Mouse (Mus musculus) forebrain, embryonic 13.5 days (tissue): Measurements from ENCODE around the gene Pdzk1. TPM values are rescaled to one million over a fixed set of nuclear protein-coding genes. Genes with fewer than 3 reads are reported as not detected.

Source experiments
- ATAC-seq: fragments of 200-750 bp; cut with Nextera tagmentation; 2 replicates; pipeline ENCODE4 v1.8.0; 2017
- H3K27ac ChIP-seq: fragments of 300-500 bp; sonication (generic); 2 replicates; pipeline ENCODE4 v1.5.1; 2015; ENCODE audit warnings: inconsistent platforms, mild to moderate bottlenecking, moderate library complexity
- H3K27me3 ChIP-seq: fragments of 300-500 bp; sonication (generic); 2 replicates; pipeline ENCODE4 v1.6.1; 2015; ENCODE audit warnings: mild to moderate bottlenecking, inconsistent platforms
- H3K36me3 ChIP-seq: fragments of 300-500 bp; sonication (generic); 2 replicates; pipeline ENCODE4 v1.6.1; 2015; ENCODE audit warnings: mild to moderate bottlenecking, inconsistent platforms; ENCODE audit not compliant: poor library complexity, severe bottlenecking
- H3K4me1 ChIP-seq: fragments of 300-500 bp; sonication (generic); 2 replicates; pipeline ENCODE4 v1.6.1; 2015; ENCODE audit warnings: inconsistent platforms
- H3K4me2 ChIP-seq: fragments of 300-500 bp; sonication (generic); 2 replicates; pipeline ENCODE4 v1.6.1; 2015; ENCODE audit warnings: inconsistent platforms, mild to moderate bottlenecking, moderate library complexity
- H3K4me3 ChIP-seq: fragments of 300-500 bp; sonication (generic); 2 replicates; pipeline ENCODE4 v1.5.1; 2015; ENCODE audit warnings: mild to moderate bottlenecking, inconsistent platforms
- H3K9ac ChIP-seq: fragments of 300-500 bp; sonication (generic); 2 replicates; pipeline ENCODE4 v1.6.1; 2015; ENCODE audit warnings: mild to moderate bottlenecking, inconsistent platforms
- H3K9me3 ChIP-seq: fragments of 300-500 bp; sonication (generic); replicated peaks from 2 replicates; pipeline ENCODE4 v1.6.1; 2016; ENCODE audit warnings: inconsistent platforms
- WGBS: fragments of 180-500 bp; shearing (Covaris S2); methylation state at CpG from one replicate; pipeline ENCODE4 v1.1.7; 2015; 5-methylcytosine and 5-hydroxymethylcytosine counted together
- polyA plus RNA-seq: library from polyadenylated mRNA; unstranded; fragments of >200 nt; fragmentation: Nextera tagmentation; extraction: Ambion mirVana; gene quantifications from 2 replicates; pipeline ENCODE4 v1.2.1, GENCODE M21; 2015

Gene Pdzk1
- polyA plus RNA-seq, 1 experiment from 2014 or later = not detected

DNA sequence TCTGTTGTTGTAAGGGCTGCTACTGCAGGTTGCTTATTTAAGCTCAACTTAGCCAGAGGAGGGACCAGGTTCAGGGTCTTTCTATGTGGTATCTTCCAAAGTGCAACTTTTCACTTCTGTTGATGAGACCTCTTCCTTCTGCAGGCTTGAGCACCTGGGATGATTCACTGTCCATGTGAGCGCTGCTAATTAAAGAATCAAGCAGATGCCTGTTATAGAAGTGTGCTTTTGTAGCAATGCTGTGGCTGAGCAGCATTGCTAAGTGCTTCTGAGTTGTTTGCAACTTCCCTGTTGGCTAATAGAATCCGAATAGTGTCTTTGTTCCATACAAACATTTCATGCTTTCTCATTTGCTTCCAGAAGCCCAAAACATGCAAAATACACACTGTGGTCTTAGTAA lies 41.2 kb downstream of the Pdzk1 start:
- WGBS = 93% methylated on average over 2 of the region's 2 CpGs
- Histone ChIP-seq H3K27ac (no peak overlapping the region), H3K36me3 (peaks cover 76% of the 10 kb centered on the region), H3K4me2 (no peak overlapping the region), H3K4me3 (no peak overlapping the region), H3K9ac (no peak overlapping the region), H3K9me3 (no peaks in the 10 kb centered on the region), H3K4me1 (no peaks in the 10 kb centered on the region), H3K27me3 (no peaks in the 10 kb centered on the region)
- no peak for ATAC-seq

GRCm38 (mm10) chr3:96871070-96871469 lies 42.0 kb downstream of the Pdzk1 start:
- Histone ChIP-seq H3K27me3 (no peaks in the 10 kb centered on the region), H3K27ac (no peak overlapping the region), H3K4me2 (no peak overlapping the region), H3K9ac (no peak overlapping the region), H3K4me3 (no peak overlapping the region), H3K4me1 (no peaks in the 10 kb centered on the region), H3K36me3 (peaks cover 81% of the 10 kb centered on the region), H3K9me3 (no peaks in the 10 kb centered on the region)
- 92% methylated on average over 8 of the region's 8 CpGs for WGBS
- no peak for ATAC-seq

DNA sequence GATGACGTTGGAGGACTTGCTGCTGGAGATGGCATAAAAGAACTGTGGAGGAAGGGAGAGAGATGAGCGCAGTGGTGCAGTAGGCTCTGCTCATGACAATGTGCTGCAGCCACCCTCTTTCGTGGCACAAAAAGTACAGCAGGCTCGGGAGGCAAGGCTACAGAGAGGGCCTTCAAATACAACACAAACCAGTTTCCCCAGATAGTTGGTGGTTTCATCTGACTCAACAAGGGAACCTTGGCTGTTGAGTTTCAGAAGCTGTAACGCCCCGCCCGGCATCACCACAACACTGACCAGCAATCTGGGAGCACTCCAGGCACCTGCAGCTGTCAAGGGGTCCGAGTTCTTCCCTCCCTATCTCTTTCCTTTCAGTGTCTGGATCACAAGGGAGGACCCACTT lies 43.4 kb downstream of the Pdzk1 start:
- Histone ChIP-seq H3K9me3 (no peaks in the 10 kb centered on the region), H3K36me3 (peaks cover 81% of the 10 kb centered on the region), H3K27me3 (no peaks in the 10 kb centered on the region), H3K4me2 (no peak overlapping the region), H3K4me3 (no peak overlapping the region), H3K27ac (no peak overlapping the region), H3K4me1 (no peaks in the 10 kb centered on the region), H3K9ac (no peak overlapping the region)
- no peak for ATAC-seq
- 93% methylated on average over 8 of the region's 8 CpGs for WGBS

DNA sequence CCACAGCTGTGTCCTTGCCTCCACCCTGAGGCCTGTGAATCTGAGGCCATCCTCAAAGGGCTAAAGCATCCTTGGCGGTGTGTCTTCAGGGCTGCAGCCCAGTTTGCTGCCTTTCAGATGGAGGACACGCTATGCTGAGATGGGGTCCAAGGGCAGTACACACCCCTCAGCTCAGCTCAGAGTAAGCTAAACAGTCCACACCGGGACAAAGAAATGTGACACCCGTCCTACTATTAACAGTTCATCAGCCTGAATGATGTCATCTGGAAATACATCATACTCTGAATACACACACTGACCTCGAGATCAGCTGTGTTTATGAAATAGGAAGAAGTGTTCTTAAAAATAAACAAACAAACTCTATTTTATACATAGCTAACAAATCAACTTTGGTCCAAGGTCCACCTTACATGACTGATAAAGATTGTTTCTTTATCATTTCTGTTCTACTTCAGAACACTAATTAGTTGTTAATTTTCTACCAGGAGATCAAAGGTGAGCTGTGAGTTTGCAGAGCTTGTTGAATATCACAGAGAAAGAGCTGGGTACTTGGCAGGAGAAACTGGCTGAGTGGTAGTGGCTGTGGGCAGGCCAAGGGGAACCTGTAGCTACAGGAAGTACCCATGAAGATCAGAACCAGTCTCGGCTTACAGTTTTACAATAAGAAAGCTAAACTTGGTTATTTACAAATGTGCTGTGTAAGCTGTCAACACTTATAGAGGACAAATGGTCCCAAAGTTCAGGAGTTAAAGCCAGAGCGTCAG lies 45.9 kb downstream of the Pdzk1 start:
- H3K36me3 ChIP-seq = peaks cover 76% of the 10 kb centered on the region
- no peak overlapping the region for H3K27ac ChIP-seq
- ATAC-seq = no peak
- H3K27me3 ChIP-seq = no peaks in the 10 kb centered on the region
- H3K9me3 ChIP-seq = no peaks in the 10 kb centered on the region
- H3K9ac ChIP-seq = no peak overlapping the region
- 93% methylated on average over 7 of the region's 7 CpGs for WGBS
- H3K4me2 ChIP-seq = no peak overlapping the region
- H3K4me1 ChIP-seq = no peaks in the 10 kb centered on the region
- H3K4me3 ChIP-seq = no peak overlapping the region

GRCm38 (mm10) chr3:96879536-96879935 lies 50.5 kb downstream of the Pdzk1 start:
- WGBS = 90% methylated on average over 9 of the region's 9 CpGs
- Histone ChIP-seq H3K9ac (no peak overlapping the region), H3K4me3 (no peak overlapping the region), H3K9me3 (no peaks in the 10 kb centered on the region), H3K4me1 (no peaks in the 10 kb centered on the region), H3K36me3 (peaks cover 73% of the 10 kb centered on the region), H3K4me2 (no peak overlapping the region), H3K27me3 (no peaks in the 10 kb centered on the region), H3K27ac (no peak overlapping the region)
- ATAC-seq = no peak

DNA sequence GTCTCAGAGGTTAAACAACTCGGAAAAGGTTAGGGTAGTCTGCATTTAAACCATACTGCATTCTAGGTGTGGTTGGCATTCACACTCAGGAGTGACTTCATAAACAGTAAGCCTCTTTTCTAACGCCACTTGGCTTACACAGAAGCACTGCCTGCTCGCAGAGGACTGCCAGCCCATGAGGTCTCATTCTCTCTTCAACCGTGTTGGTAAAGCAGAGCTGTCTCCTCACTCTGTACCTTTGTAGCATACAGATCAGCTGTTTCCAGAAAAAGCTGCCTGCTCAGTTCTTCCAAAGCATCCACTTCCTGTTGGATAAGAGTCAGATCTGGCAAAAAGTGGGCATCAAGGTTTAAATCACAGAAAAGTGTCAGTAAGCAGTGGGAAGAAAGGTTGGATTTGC lies 51.3 kb downstream of the Pdzk1 start:
- Histone ChIP-seq H3K9ac (no peak overlapping the region), H3K4me1 (no peaks in the 10 kb centered on the region), H3K4me3 (no peak overlapping the region), H3K27me3 (no peaks in the 10 kb centered on the region), H3K27ac (no peak overlapping the region), H3K4me2 (no peak overlapping the region), H3K36me3 (peaks cover 68% of the 10 kb centered on the region), H3K9me3 (no peaks in the 10 kb centered on the region)
- no peak for ATAC-seq
- WGBS = 87% methylated on average over 4 of the region's 4 CpGs

DNA sequence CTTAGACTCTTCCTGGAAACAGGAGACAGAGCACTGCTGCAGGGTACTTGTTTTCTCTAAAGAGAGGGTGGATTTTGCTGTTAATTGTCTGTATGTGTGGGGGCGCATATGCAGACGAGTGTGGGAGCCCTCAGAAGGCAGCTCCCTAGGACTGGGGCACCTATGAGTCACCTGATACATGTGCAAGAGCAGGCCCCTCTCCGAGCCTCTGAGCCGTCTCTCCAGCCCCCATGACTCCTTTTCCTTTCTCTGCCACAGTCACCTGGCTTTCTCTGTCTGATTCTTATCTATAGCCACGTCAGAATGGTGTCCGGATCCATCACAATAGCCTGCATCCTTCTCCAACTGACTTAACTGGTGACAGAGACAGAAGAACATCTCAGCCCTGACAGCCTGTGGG lies 52.5 kb downstream of the Pdzk1 start:
- H3K9me3 ChIP-seq = no peaks in the 10 kb centered on the region
- H3K9ac ChIP-seq = no peak overlapping the region
- no peak overlapping the region for H3K4me3 ChIP-seq
- no peak overlapping the region for H3K4me2 ChIP-seq
- no peak overlapping the region for H3K27ac ChIP-seq
- H3K27me3 ChIP-seq = no peaks in the 10 kb centered on the region
- WGBS = 85% methylated on average over 6 of the region's 6 CpGs
- no peaks in the 10 kb centered on the region for H3K4me1 ChIP-seq
- ATAC-seq = no peak
- H3K36me3 ChIP-seq = peaks cover 76% of the 10 kb centered on the region

DNA sequence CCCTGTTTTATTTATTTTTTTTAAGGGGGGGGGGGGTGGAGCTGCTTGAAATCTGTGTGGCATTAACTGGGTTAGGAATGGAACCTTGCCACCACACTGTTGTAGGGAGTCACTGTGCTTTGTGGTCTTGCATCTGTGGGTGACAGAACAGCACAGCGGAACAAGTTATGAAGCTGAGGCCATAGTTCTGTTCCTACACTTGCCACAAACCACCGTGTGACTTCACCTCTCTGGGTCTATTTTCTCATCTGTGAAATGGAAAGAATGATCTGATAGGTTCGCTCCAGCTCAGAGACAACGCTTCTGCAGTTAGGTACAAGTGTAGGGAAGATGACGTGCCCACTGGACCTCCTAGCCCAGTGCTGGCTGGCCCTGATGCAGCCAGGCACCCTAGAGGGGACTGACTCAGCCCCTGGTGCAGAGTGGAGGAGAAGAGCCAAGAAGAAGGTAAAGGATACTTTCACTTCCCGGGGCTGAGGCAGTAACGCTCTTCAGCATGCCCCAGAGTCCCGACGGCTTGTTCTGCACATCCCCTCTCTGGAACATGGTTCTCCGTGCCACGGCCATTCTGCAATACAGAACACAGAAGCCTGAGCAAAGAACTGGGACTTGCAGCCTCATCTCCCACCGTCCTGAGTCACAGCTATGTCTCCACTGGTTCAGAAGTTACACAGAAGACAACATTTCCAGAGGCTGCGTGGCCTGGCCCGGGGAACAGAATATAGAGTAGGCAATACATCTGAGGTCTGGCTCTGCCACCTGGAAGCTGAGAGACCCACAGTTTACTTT lies 53.2 kb downstream of the Pdzk1 start:
- Histone ChIP-seq H3K4me1 (no peaks in the 10 kb centered on the region), H3K27me3 (no peaks in the 10 kb centered on the region), H3K36me3 (peaks cover 83% of the 10 kb centered on the region), H3K9me3 (no peaks in the 10 kb centered on the region), H3K4me2 (no peak overlapping the region), H3K27ac (no peak overlapping the region), H3K9ac (no peak overlapping the region), H3K4me3 (no peak overlapping the region)
- ATAC-seq = no peak
- WGBS = 93% methylated on average over 14 of the region's 14 CpGs

GRCm38 (mm10) chr3:96883690-96884089 lies 54.6 kb downstream of the Pdzk1 start:
- H3K4me1 ChIP-seq = no peaks in the 10 kb centered on the region
- 94% methylated on average over 7 of the region's 7 CpGs for WGBS
- no peaks in the 10 kb centered on the region for H3K9me3 ChIP-seq
- H3K27me3 ChIP-seq = no peaks in the 10 kb centered on the region
- peaks cover 83% of the 10 kb centered on the region for H3K36me3 ChIP-seq
- H3K9ac ChIP-seq = no peak overlapping the region
- no peak overlapping the region for H3K27ac ChIP-seq
- no peak overlapping the region for H3K4me3 ChIP-seq
- no peak for ATAC-seq
- no peak overlapping the region for H3K4me2 ChIP-seq

GRCm38 (mm10) chr3:96902336-96902999 lies 73.4 kb downstream of the Pdzk1 start:
- H3K4me3 ChIP-seq = no peak overlapping the region
- no peak overlapping the region for H3K4me2 ChIP-seq
- WGBS = 96% methylated on average over 4 of the region's 4 CpGs
- peaks cover 14% of the 10 kb centered on the region for H3K27me3 ChIP-seq
- H3K9me3 ChIP-seq = no peaks in the 10 kb centered on the region
- no peak overlapping the region for H3K9ac ChIP-seq
- peaks cover 13% of the 10 kb centered on the region for H3K4me1 ChIP-seq
- no peak overlapping the region for H3K27ac ChIP-seq
- H3K36me3 ChIP-seq = peaks cover 8% of the 10 kb centered on the region; the same call in 1 of the 2 replicates
- ATAC-seq = no peak

DNA sequence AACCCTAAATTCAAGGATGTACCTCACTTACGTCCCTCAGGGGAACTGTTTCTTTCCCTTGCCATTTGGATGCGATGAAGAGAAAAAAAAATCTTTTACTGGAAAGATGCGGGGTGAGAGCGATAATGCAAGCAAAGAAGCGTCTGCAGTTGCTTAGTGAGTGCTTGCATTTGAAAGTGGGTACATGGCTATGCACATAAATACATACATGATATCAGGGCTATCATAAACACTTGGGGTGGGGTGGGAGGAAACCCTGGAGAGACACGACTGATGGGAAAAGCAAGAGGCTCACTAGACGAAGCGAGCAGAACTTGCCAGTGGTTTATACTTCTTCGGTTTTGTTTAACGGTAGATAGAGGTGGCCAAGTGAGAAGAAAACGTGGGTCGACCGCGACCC lies 75.3 kb downstream of the Pdzk1 start, which contains the start of gene Gja5:
Gja5 (plus strand) TSS at position 301 of the 400 bp plus-strand sequence.
- Histone ChIP-seq H3K4me1 (peaks cover 13% of the 10 kb centered on the region), H3K9me3 (no peaks in the 10 kb centered on the region), H3K27me3 (peaks cover 20% of the 10 kb centered on the region), H3K9ac (peak within 1 kb of the TSS; percentile 84), H3K4me3 (peak within 1 kb of the TSS; percentile 85), H3K4me2 (peak within 1 kb of the TSS; percentile 86), H3K27ac (peak within 1 kb of the TSS; percentile 20; the same call in 1 of the 2 replicates), H3K36me3 (no peaks in the 10 kb centered on the region)
- ATAC-seq = 0 out of 2 replicates have a peak, but pooled peaks have one; percentile 1
- WGBS = 11% methylated on average over 14 of the region's 14 CpGs
